Mouse (Mus musculus): ENCODE data around the gene Mmrn2. TPM values are rescaled to one million over a fixed set of nuclear protein-coding genes. Genes with fewer than 3 reads are reported as not detected.
"Not testable (repeated sequence)": the region's sequence is repeated elsewhere in the genome, so short reads cannot be mapped to it uniquely, and the experiment has no call there.

Gene Mmrn2
- polyA plus RNA-seq, 1 experiment from 2014 or later, result 8.7 TPM

- Histone ChIP-seq H3K27me3 (peaks cover 17% of the 10 kb centered on the region), H3K36me3 (no peaks in the 10 kb centered on the region), H3K9ac (0 out of 2 replicates have a peak overlapping the region, but pooled peaks have one; percentile 16), H3K9me3 (no peaks in the 10 kb centered on the region), H3K27ac (no peak overlapping the region), H3K4me3 (peak overlapping the region; percentile 34), H3K4me1 (peaks cover 4% of the 10 kb centered on the region; the same call in 1 of the 2 replicates), H3K4me2 (replicated peaks) (peak overlapping the region; percentile 61)
- ATAC-seq (ENCODE audit: insufficient number of reproducible peaks, insufficient read depth, low FRiP score, low TSS enrichment), result no peak
- 28% methylated on average over 18 of the region's 18 CpGs for WGBS
Observed at GRCm38 (mm10) chr14:34362726-34363445, 12.4 kb upstream of the Mmrn2 start.

- H3K9me3 ChIP-seq, result no peaks in the 10 kb centered on the region
- H3K4me2 ChIP-seq (replicated peaks), result peak overlapping the region; percentile 61
- H3K4me1 ChIP-seq, result peaks cover 4% of the 10 kb centered on the region; the same call in 1 of the 2 replicates
- peak; percentile 44; the same call in 1 of the 2 replicates for ATAC-seq (ENCODE audit: insufficient number of reproducible peaks, insufficient read depth, low FRiP score, low TSS enrichment)
- no peaks in the 10 kb centered on the region for H3K36me3 ChIP-seq
- WGBS, result 3% methylated on average over 32 of the region's 32 CpGs
- H3K4me3 ChIP-seq, result peak overlapping the region; percentile 34
- H3K27me3 ChIP-seq, result peaks cover 17% of the 10 kb centered on the region
- H3K27ac ChIP-seq, result no peak overlapping the region
- peak overlapping the region; percentile 16; the same call in 1 of the 2 replicates for H3K9ac ChIP-seq
Observed at GRCm38 (mm10) chr14:34363490-34364253, 11.6 kb upstream of the Mmrn2 start.

GRCm38 (mm10) chr14:34364254-34365146 is 10.8 kb upstream of the Mmrn2 start:
- H3K9me3 ChIP-seq; H3K9ac ChIP-seq; H3K36me3 ChIP-seq; H3K27ac ChIP-seq; H3K4me1 ChIP-seq; ATAC-seq (ENCODE audit: insufficient number of reproducible peaks, insufficient read depth, low FRiP score, low TSS enrichment): not testable (repeated sequence)
- H3K4me3 ChIP-seq, result peak overlapping the region; percentile 34
- 77% methylated on average over 15 of the region's 15 CpGs for WGBS
- H3K27me3 ChIP-seq, result peaks cover 17% of the 10 kb centered on the region
- H3K4me2 ChIP-seq (replicated peaks), result peak overlapping the region; percentile 61

GRCm38 (mm10) chr14:34365147-34365507 is 10.1 kb upstream of the Mmrn2 start:
- Histone ChIP-seq H3K9ac (no peak overlapping the region), H3K4me1 (peaks cover 4% of the 10 kb centered on the region; the same call in 1 of the 2 replicates), H3K9me3 (no peaks in the 10 kb centered on the region), H3K4me2 (replicated peaks) (no peak overlapping the region), H3K27me3 (peaks cover 17% of the 10 kb centered on the region), H3K36me3 (no peaks in the 10 kb centered on the region), H3K27ac (no peak overlapping the region), H3K4me3 (no peak overlapping the region)
- 93% methylated on average over 2 of the region's 2 CpGs for WGBS
- ATAC-seq (ENCODE audit: insufficient number of reproducible peaks, insufficient read depth, low FRiP score, low TSS enrichment), result no peak

GRCm38 (mm10) chr14:34370203-34370602 is 5.1 kb upstream of the Mmrn2 start:
- no peaks in the 10 kb centered on the region for H3K27me3 ChIP-seq

GRCm38 (mm10) chr14:34370921-34371320 is 4.3 kb upstream of the Mmrn2 start:
- 83% methylated on average over 3 of the region's 3 CpGs for WGBS
- no peaks in the 10 kb centered on the region for H3K9me3 ChIP-seq
- no peak for ATAC-seq (ENCODE audit: insufficient number of reproducible peaks, insufficient read depth, low FRiP score, low TSS enrichment)
- H3K4me1 ChIP-seq, result peaks cover 4% of the 10 kb centered on the region; the same call in 1 of the 2 replicates
- no peak overlapping the region for H3K9ac ChIP-seq
- H3K4me2 ChIP-seq (replicated peaks), result no peak overlapping the region
- H3K27ac ChIP-seq, result no peak overlapping the region
- no peaks in the 10 kb centered on the region for H3K36me3 ChIP-seq
- no peak overlapping the region for H3K4me3 ChIP-seq
- H3K27me3 ChIP-seq, result no peaks in the 10 kb centered on the region

More at GRCm38 (mm10) chr14:34370203-34370602, 5.1 kb upstream of the Mmrn2 start:
- 62% methylated on average over 3 of the region's 3 CpGs for WGBS
- 0 out of 2 replicates have a peak, but pooled peaks cover 4% of the 10 kb centered on the region for H3K4me1 ChIP-seq
- H3K4me3 ChIP-seq, result no peak overlapping the region
- no peak overlapping the region for H3K4me2 ChIP-seq (replicated peaks)
- H3K9ac ChIP-seq, result no peak overlapping the region
- no peak for ATAC-seq (ENCODE audit: insufficient number of reproducible peaks, insufficient read depth, low FRiP score, low TSS enrichment)
- H3K27ac ChIP-seq, result no peak overlapping the region
- no peaks in the 10 kb centered on the region for H3K36me3 ChIP-seq
- no peaks in the 10 kb centered on the region for H3K9me3 ChIP-seq

- Histone ChIP-seq H3K4me2 (replicated peaks) (no peak overlapping the region), H3K9ac (no peak overlapping the region), H3K4me3 (no peak overlapping the region), H3K27me3 (no peaks in the 10 kb centered on the region), H3K36me3 (no peaks in the 10 kb centered on the region), H3K27ac (no peak overlapping the region), H3K9me3 (no peaks in the 10 kb centered on the region), H3K4me1 (peaks cover 4% of the 10 kb centered on the region; the same call in 1 of the 2 replicates)
- WGBS, result 83% methylated on average over 2 of the region's 2 CpGs
- no peak for ATAC-seq (ENCODE audit: insufficient number of reproducible peaks, insufficient read depth, low FRiP score, low TSS enrichment)
Observed at GRCm38 (mm10) chr14:34371763-34372162, 3.5 kb upstream of the Mmrn2 start.

GRCm38 (mm10) chr14:34372646-34373045 is 2.6 kb upstream of the Mmrn2 start:
- peaks cover 4% of the 10 kb centered on the region; the same call in 1 of the 2 replicates for H3K4me1 ChIP-seq
- H3K36me3 ChIP-seq, result no peaks in the 10 kb centered on the region
- ATAC-seq (ENCODE audit: insufficient number of reproducible peaks, insufficient read depth, low FRiP score, low TSS enrichment), result no peak
- H3K4me3 ChIP-seq, result no peak overlapping the region
- H3K4me2 ChIP-seq (replicated peaks), result no peak overlapping the region
- no peaks in the 10 kb centered on the region for H3K9me3 ChIP-seq
- H3K27me3 ChIP-seq, result no peaks in the 10 kb centered on the region
- WGBS, result 80% methylated on average over 6 of the region's 6 CpGs
- no peak overlapping the region for H3K27ac ChIP-seq
- no peak overlapping the region for H3K9ac ChIP-seq

GRCm38 (mm10) chr14:34373581-34373980 is 1.7 kb upstream of the Mmrn2 start:
- no peaks in the 10 kb centered on the region for H3K27me3 ChIP-seq
- no peak for ATAC-seq (ENCODE audit: insufficient number of reproducible peaks, insufficient read depth, low FRiP score, low TSS enrichment)
- H3K4me2 ChIP-seq (replicated peaks), result 0 out of 2 replicates have a peak overlapping the region, but pooled peaks have one; percentile 7
- no peak overlapping the region for H3K4me3 ChIP-seq
- H3K9me3 ChIP-seq, result no peaks in the 10 kb centered on the region
- no peak overlapping the region for H3K27ac ChIP-seq
- peaks cover 13% of the 10 kb centered on the region for H3K4me1 ChIP-seq
- 68% methylated on average over 6 of the region's 6 CpGs for WGBS
- no peaks in the 10 kb centered on the region for H3K36me3 ChIP-seq
- H3K9ac ChIP-seq, result no peak overlapping the region

GRCm38 (mm10) chr14:34374577-34374976 is 688 bp upstream of the Mmrn2 start, which contains the start of gene Sncg:
Gene Sncg, minus strand, starts transcription at chr14:34374789.
- Histone ChIP-seq H3K4me2 (replicated peaks) (no peak within 1 kb of the TSS), H3K36me3 (no peaks in the 10 kb centered on the region), H3K9ac (no peak within 1 kb of the TSS), H3K27me3 (no peaks in the 10 kb centered on the region), H3K4me3 (no peak within 1 kb of the TSS), H3K9me3 (no peaks in the 10 kb centered on the region), H3K4me1 (peaks cover 18% of the 10 kb centered on the region), H3K27ac (no peak within 1 kb of the TSS)
- 65% methylated on average over 10 of the region's 10 CpGs for WGBS
- no peak for ATAC-seq (ENCODE audit: insufficient number of reproducible peaks, insufficient read depth, low FRiP score, low TSS enrichment)

- Histone ChIP-seq H3K9ac (no peak overlapping the region), H3K27ac (no peak overlapping the region), H3K4me2 (replicated peaks) (peak overlapping the region; percentile 11; the same call in 1 of the 2 replicates), H3K4me3 (no peak overlapping the region), H3K36me3 (no peaks in the 10 kb centered on the region), H3K27me3 (no peaks in the 10 kb centered on the region), H3K9me3 (no peaks in the 10 kb centered on the region), H3K4me1 (peaks cover 18% of the 10 kb centered on the region)
- 66% methylated on average over 5 of the region's 5 CpGs for WGBS
- no peak for ATAC-seq (ENCODE audit: insufficient number of reproducible peaks, insufficient read depth, low FRiP score, low TSS enrichment)
Observed at GRCm38 (mm10) chr14:34375941-34376340, 676 bp downstream of the Mmrn2 start.

Measured in embryonic facial prominence, embryonic 12.5 days (tissue).